ENCODE assay signal across 9 mouse cellular contexts in genomic region chr5:134014257-134015163, GRCm38 (mm10).
A peak's percentile ranks its signal among the peaks of the same experiment; 100 is the strongest.
DNase-seq lines count a peak whose midpoint lies in the region; ATAC-seq lines count a peak whose summit lies in the region.
"Had no signal": no experiment of that assay in that cellular context is flagged by ENCODE, and none has a peak within 500 bp of the region (broad histone marks: within the 10 kb centered on the region; RNA-seq: fewer than 3 reads in every experiment).

No protein-coding gene starts in this region.

- no peaks in the 10 kb centered on the region; the same call in 1 of the 2 replicates for H3K9me3 ChIP-seq in forebrain, embryonic 11.5 days (ENCODE audit: control insufficient read depth, low read length)
- H3K9me3 ChIP-seq in heart, embryonic 16.5 days (replicated peaks; ENCODE audit: control insufficient read depth, low read length) = no peaks in the 10 kb centered on the region
- H3K9me3 ChIP-seq in kidney, embryonic 16.5 days (ENCODE audit: low read length) = no peaks in the 10 kb centered on the region
- no peaks in the 10 kb centered on the region for H3K9me3 ChIP-seq in lung, embryonic 16.5 days (ENCODE audit: control insufficient read depth, low read length)

- no peaks in the 10 kb centered on the region for H3K27me3 ChIP-seq in forebrain, embryonic 11.5 days (ENCODE audit: control insufficient read depth, insufficient read depth, low read length)
- H3K27me3 ChIP-seq in heart, embryonic 16.5 days (ENCODE audit: control insufficient read depth, insufficient read depth, low read length) = no peaks in the 10 kb centered on the region
- H3K27me3 ChIP-seq in kidney, embryonic 16.5 days (ENCODE audit: insufficient read depth, low read length) = no peaks in the 10 kb centered on the region
- no peaks in the 10 kb centered on the region for H3K27me3 ChIP-seq in lung, embryonic 16.5 days (ENCODE audit: control insufficient read depth, insufficient read depth, low read depth, low read length)
- H3K27me3 ChIP-seq: CH12.LX had no signal

- no peak overlapping the region for H3K4me2 ChIP-seq in forebrain, embryonic 11.5 days (ENCODE audit: low read depth, low read length, severe bottlenecking)
- H3K4me2 ChIP-seq in heart, embryonic 16.5 days (ENCODE audit: low read depth, low read length) = peak overlapping the region; percentile 42
- H3K4me2 ChIP-seq in kidney, embryonic 16.5 days (replicated peaks; ENCODE audit: low read depth, low read length) = 0 out of 2 replicates have a peak overlapping the region, but pooled peaks have one; percentile 13
- no peak overlapping the region for H3K4me2 ChIP-seq in lung, embryonic 16.5 days (ENCODE audit: low read depth, low read length)

- H3K27ac ChIP-seq in forebrain, embryonic 11.5 days (ENCODE audit: low read depth, low read length) = no peak overlapping the region
- H3K27ac ChIP-seq in heart, embryonic 16.5 days (ENCODE audit: low read length) = peak overlapping the region; percentile 87
- H3K27ac ChIP-seq in kidney, embryonic 16.5 days (ENCODE audit: low read length) = peak overlapping the region; percentile 44
- H3K27ac ChIP-seq in lung, embryonic 16.5 days (ENCODE audit: low read length) = peak overlapping the region; percentile 77

- 63% methylated on average over 13 of the region's 13 CpGs for WGBS in forebrain, embryonic 11.5 days
- WGBS in heart, embryonic 16.5 days = 15% methylated on average over 13 of the region's 13 CpGs
- 16% methylated on average over 13 of the region's 13 CpGs for WGBS in kidney, embryonic 16.5 days
- 17% methylated on average over 13 of the region's 13 CpGs for WGBS in lung, embryonic 16.5 days

- peak; percentile 29 for DNase-seq in layer of hippocampus, adult 11-12 months (ENCODE audit: low spot score)
- DNase-seq in layer of hippocampus, adult 9-10 months (ENCODE audit: low spot score) = no peak
- peak; percentile 61 for DNase-seq in forebrain, embryonic 11.5 days (ENCODE audit: low spot score)
- DNase-seq in retina, embryonic 14.5 days (ENCODE audit: low spot score) = peak; percentile 57
- no peak for DNase-seq in spleen, adult 12 weeks (ENCODE audit: low spot score)

- H3K9ac ChIP-seq in forebrain, embryonic 11.5 days (ENCODE audit: low read length) = no peak overlapping the region
- peak overlapping the region; percentile 41 for H3K9ac ChIP-seq in heart, embryonic 16.5 days (ENCODE audit: low read length)
- H3K9ac ChIP-seq in kidney, embryonic 16.5 days (replicated peaks; ENCODE audit: low read length) = no peak overlapping the region
- no peak overlapping the region for H3K9ac ChIP-seq in lung, embryonic 16.5 days (ENCODE audit: low read length)

- H3K36me3 ChIP-seq in forebrain, embryonic 11.5 days (ENCODE audit: control insufficient read depth, insufficient read depth, low read length) = no peaks in the 10 kb centered on the region
- H3K36me3 ChIP-seq in heart, embryonic 16.5 days (ENCODE audit: control insufficient read depth, insufficient read depth) = no peaks in the 10 kb centered on the region
- no peaks in the 10 kb centered on the region for H3K36me3 ChIP-seq in kidney, embryonic 16.5 days (ENCODE audit: insufficient read depth, low read length)
- no peaks in the 10 kb centered on the region for H3K36me3 ChIP-seq in lung, embryonic 16.5 days (ENCODE audit: control insufficient read depth, insufficient read depth, low read length)

- H3K4me1 ChIP-seq in forebrain, embryonic 11.5 days (replicated peaks; ENCODE audit: control insufficient read depth, insufficient read depth, low read length) = no peaks in the 10 kb centered on the region
- H3K4me1 ChIP-seq in heart, embryonic 16.5 days (ENCODE audit: control insufficient read depth, insufficient read depth, low read length) = peaks cover 20% of the 10 kb centered on the region
- peaks cover 14% of the 10 kb centered on the region for H3K4me1 ChIP-seq in kidney, embryonic 16.5 days (ENCODE audit: insufficient read depth, low read length)
- H3K4me1 ChIP-seq in lung, embryonic 16.5 days (replicated peaks; ENCODE audit: control insufficient read depth, insufficient read depth, low read length) = peaks cover 5% of the 10 kb centered on the region

- no peak for ATAC-seq in forebrain, embryonic 11.5 days (replicated peaks; ENCODE audit: low FRiP score)
- ATAC-seq in heart, embryonic 16.5 days (replicated peaks; ENCODE audit: extremely low read depth, insufficient read depth, low FRiP score) = peak; percentile 93
- peak; percentile 82 for ATAC-seq in kidney, embryonic 16.5 days (ENCODE audit: low FRiP score, low TSS enrichment)
- ATAC-seq in lung, embryonic 16.5 days (ENCODE audit: low read depth) = peak; percentile 95

- H3K4me3 ChIP-seq in forebrain, embryonic 11.5 days (ENCODE audit: low read depth, low read length) = no peak overlapping the region
- no peak overlapping the region for H3K4me3 ChIP-seq in heart, embryonic 16.5 days (ENCODE audit: low read length)
- H3K4me3 ChIP-seq in kidney, embryonic 16.5 days (ENCODE audit: low read length) = no peak overlapping the region
- no peak overlapping the region for H3K4me3 ChIP-seq in lung, embryonic 16.5 days (ENCODE audit: low read length)

Comparison
In these comparisons a context has a peak if more than half of its experiments do, and no peak if none do; other contexts are left out.
1. DNase-seq: peak in layer of hippocampus, adult 11-12 months (single experiment), forebrain, embryonic 11.5 days (single experiment) and retina, embryonic 14.5 days (single experiment); none in layer of hippocampus, adult 9-10 months (single experiment) and spleen, adult 12 weeks (single experiment).
2. H3K4me2 ChIP-seq: peak in heart, embryonic 16.5 days (single experiment) and kidney, embryonic 16.5 days (single experiment); none in forebrain, embryonic 11.5 days (single experiment) and lung, embryonic 16.5 days (single experiment).